Mouse (Mus musculus): ENCODE measurements around the gene Ldb1. TPM values are rescaled to one million over a fixed set of nuclear protein-coding genes. Genes with fewer than 3 reads are reported as not detected.
"Not testable (repeated sequence)": the region's sequence is repeated elsewhere in the genome, so short reads cannot be mapped to it uniquely, and the experiment has no call there.

Gene Ldb1
- total RNA-seq, 2 experiments from 2014 or later = 57.5 to 64.0 TPM

DNA sequence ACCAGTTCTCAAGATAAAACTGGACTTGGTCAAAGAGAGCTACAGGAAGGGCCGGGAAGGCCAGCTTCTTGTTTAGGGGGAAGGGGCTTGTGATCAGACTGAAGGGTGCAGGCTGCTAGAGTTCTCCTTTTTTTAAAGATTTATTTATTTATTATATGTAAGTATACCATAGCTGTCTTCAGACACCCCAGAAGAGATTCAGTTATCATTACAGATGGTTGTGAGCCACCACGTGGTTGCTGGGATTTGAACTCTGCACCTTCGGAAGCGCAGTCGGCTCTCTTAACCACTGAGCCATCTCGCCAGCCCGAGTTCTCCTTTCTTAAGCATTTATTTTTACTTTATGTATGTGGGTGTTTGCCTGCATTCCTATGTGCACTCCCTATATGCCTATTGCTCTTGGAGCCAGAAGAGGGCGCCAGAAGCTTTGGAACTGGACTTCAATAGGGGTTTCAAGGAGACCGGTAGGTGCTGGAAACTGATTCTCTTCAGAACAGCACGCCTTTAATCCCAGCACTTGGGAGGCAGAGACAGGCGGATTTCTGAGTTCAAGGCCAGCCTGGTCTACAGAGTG lies 16.2 kb downstream of the Ldb1 start:
- DNase-seq = no peak

DNA sequence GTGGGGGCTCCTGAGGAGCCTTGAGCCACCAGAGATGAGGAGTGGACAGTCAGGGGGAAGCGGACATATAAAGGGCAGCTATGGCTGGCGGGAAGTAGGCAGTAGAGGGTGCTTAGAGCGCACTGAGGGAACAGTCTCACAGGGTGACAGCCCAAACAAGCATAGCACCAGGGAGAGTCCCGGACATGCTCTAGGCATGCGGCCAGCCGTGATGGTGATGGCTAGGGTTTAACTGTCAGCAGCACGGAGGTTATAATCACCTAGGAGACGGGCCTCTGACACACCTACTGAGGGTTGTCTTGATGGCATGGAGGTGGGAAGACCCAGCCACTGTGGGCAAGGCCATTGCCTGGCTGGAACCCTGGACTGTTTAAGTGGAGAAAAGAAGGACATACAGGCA lies 18.4 kb downstream of the Ldb1 start:
- no peak for DNase-seq

DNA sequence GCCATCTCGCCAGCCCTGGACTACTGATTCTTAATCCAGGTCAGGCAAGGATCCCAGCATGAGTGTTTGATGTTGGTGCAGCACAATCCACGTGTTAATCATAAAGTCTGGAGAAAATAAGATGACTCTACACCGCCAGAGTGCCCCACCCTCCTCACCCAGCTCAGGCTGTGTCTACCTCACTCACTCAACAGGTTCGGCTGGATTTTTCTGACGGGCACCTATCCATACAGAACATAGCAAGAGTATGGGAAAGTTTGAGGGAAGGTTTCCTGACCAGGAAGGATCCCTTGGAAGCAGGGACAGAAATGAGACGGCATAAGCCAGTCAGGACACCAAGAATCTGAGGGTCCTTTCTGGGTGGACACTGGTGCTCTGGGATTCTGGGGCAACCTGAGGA lies 20.1 kb downstream of the Ldb1 start:
- DNase-seq = no peak

DNA sequence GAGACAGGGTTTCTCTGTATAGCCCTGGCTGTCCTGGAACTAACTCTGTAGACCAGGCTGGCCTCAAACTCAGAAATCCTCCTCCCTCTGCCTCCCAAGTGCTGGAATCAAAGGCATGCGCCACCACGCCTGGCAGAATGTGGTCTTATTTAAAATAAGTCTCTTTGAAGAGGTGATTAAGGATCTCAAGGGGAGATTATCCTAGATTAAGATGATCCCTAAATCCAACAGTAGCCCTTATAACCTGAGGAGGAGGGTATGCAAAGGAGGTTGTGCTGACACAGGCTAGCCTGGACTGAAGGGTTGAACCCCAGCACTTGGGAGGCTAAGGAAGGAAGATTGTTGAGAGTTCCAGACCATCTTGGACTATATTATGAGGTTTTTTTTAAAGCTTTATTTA lies 29.0 kb downstream of the Ldb1 start:
- DNase-seq = no peak

DNA sequence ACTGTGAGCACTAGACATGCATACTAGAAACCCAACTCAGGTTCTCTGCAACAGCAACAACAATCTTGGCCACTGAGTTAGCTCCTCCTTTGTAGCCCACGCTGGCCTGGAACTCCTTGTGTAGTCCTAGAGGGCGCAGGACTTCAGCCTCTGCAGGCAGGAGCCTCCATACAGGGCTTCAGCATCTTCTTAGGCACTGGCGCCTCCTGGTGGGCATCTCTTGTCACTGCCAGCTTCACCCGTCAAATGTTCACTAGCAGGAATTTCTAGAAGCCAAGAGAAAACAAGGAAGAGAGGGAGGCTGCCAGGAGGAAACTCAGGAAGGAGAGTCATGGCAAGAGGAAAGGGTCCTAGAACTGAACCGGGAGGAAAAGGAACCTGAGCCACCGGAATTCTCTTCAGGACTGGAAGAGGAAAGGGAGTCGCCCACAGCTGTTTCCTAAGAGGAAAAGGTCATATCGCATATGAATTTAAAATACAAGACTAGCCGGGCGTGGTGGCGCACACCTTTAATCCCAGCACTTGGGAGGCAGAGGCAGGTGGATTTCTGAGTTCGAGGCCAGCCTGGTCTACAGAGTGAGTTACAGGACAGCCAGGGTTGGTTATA lies 30.3 kb downstream of the Ldb1 start:
- peak; percentile 91 to 92 for DNase-seq

DNA sequence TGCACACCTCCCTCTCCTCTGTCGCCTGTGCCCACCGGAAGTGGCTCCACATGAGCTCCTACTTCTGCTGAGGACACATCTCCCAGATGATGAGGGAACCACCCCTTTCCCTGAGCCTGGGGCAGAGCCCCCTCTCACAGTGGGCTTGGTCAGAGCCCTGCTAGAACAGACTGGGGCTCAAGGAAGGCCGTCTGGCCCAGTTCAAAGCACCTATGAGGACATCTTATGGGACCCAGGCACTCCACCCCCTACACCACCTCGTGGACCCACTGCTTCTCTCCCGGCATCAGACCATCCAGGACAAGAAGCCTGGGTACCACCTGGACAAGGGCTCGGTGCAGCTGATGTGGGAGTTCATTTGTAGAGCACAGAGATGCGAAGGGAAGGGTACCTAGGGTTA lies 39.3 kb downstream of the Ldb1 start:
- no peak for DNase-seq

DNA sequence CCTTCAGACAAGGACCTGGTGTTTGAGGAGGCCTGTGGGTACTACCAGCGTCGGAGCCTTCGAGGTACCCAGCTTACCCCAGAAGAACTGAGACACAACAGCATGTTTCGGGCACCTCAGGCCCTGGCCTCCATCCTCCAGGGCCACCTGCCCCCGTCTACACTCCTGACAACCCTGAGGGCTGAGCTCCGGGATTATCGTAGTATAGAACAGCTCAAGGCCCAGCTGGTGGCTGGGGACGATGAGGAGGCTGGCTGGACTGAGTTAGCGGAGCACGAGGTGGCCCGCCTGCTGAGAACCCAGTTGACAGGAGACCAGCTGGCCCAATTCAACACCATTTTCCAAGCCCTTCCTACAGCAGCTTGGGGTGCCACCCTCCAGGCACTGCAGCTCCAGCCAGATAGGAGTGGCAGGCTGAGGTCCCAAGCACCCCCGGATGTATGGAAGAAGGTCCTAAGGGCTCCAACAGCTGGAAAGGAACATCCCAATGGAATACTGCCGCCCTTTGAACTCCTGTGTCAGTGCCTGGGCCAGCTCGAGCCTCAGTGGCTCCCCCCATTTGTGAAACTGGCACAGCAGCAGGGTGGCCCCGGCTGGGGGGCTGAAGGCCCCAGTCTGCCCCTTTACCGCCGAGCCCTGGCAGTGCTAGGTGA lies 40.1 kb downstream of the Ldb1 start:
- DNase-seq = no peak

DNA sequence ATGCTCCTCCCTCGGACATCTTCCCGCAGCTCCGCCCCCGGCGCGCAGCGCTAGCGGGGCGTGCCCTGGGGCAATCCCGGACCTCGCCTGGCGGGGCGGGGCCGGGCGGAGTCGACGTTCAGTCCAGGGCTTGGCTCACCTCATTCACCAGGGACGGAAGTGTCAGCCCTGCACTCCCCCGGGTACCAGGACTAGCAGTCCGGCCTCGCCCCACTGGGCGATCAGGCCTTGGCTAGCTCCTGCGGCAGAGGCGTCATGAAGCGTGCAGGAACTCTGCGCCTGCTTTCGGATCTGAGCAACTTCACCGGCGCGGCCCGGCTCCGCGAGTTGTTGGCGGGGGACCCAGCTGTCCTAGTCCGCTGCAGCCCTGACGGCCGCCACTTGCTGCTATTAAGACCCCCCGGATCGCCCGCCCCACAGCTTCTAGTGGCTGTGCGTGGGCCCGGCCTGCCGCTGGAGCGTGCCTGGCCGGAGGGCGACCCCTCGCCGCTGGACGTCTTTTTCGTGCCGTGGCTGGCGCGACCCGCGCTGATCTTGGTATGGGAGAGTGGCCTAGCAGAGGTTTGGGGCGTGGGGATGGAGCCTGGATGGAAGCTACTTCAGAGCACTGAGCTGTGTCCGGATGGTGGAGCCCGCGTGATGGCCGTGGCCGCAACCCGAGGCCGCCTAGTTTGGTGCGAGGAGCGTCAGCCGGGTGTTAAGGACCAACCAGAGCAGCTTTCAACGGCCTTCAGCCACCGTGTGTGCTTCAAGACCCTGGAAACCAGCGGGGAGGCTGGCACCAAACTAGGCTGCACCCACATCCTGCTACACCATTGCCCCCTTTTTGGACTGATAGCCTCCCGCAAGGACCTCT lies 41.4 kb downstream of the Ldb1 start, which contains the start of gene Hps6:
Gene Hps6 (plus strand): TSS at position 138 of the 856 bp plus-strand sequence.
- peak; percentile 95 to 97 for DNase-seq

DNA sequence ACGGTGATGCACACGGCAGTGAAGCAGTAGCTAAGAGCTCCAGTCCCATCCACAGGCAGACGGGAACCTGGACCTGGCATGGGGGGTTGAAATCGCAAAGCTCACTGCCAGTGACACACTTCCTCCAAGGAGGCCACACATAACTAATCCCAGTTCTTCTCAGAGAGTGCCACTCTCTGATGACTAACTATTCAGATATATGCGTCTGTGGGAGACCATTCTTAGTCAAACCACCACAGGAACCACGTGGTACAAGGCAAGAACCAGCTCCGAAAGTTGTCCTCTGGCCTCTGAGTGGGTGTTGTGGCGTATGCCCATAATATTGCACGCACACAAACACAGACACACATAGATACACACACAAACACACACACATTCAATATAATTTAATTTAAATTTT lies 42.7 kb downstream of the Ldb1 start:
- no peak for DNase-seq

DNA sequence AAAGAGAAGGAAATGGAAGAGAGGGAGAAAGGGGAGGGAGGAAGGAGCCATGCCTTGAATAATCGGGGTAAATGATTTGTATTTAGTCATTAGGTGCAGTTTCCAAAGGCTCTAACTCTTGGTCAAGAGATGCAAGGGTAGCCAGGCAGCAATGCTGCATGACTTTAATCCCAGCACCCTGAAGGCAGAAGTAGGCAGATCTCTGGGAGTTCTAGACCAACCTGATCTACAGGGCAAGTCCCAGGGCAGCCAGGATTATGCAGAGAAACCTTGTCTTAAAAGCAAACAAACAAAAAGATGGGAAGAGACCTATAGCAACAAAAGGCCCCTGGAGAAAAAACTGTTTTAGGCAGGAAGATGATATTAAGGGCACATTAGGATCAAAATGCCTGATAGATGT lies 45.6 kb downstream of the Ldb1 start:
- no peak for DNase-seq

DNA sequence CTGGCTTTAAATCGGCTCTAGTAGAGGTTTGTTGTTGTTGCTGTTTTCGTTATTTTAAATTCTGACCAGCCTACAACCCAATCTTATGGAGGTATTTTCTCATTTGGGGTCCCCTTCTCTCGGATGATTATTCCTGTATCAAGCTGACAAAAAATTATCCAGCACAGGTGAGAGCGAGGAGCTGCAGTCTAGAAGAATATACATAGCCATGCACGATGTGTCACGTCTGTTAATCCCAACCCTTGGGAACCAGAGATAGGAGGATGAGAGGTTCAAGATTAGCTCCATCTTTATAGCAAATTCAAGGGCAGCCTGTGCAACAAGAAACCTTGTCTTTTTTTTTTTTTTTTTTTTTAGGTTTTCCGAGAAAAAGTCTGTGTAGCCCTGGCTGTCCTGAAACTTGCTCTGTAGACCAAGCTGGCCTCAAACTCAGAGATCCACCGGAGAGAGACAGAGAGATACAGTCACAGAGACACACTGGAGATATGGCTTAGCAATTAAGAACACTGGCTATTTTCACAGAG lies 46.3 kb downstream of the Ldb1 start:
- DNase-seq = no peak

DNA sequence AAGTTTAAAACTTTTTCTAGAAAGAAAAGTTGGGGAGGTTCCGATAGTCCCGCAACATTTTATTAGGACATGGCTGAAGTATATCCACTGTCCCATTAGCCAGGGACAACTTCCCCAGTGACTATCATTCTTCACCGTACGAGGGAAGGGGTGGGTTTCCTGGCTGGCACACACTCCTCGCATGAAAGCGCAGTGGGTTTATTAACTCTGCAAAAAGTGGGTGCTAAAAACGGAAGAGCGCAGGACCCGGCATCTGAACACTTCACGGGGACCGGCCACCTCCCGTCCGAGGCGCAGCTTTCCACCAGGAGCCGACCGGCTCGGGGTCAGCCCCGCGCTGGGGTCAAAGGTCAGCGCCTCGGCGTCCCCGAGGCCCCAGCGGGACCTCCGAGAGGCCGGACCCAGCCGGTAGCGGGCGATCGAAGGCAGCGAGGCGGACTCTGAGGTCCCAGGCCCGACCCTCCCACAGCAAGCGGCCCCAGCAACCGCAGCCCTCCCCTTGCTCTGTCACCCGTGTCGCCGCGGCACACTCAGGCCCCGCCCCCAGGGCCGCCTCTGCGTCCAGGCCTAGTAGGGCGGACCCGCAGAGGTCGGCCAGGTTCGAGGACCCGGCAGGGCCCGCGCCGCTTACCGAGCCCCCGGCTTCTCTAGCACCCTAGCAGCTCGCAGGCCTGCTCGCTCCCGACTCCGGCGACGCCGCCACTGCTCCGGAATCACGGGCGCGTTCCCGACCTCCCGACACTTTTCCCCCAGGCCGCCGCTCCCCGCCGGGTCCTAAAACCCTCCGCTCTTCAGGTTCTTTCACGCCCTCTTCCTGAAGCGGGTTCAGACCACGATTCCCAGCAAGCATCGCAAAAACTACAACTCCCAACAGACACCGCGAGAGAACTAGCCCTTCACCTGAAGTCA lies 47.0 kb downstream of the Ldb1 start, which contains the start of gene Armh3:
Gene Armh3 (minus strand): TSS at position 704 of the 909 bp plus-strand sequence.
- peak; percentile 93 to 96 for DNase-seq

DNA sequence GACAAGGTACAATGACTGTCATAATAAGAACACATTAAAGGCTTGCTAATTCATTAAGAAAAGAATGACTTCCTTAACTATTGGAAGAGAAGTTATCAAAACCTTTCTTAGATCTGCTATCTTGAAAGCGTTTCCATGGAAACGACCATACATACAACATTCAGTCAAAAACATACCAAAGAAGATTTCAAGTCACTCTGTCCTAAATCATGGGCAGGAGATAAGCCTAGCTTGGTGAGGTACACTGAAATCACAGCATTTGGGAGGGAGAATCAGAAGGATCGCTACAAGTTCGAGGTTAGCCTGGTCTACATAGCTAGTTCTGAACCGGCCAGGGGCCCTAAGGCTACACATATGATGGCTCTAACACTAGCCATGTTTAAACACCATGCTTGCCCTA lies 47.6 kb downstream of the Ldb1 start:
- no peak for DNase-seq

DNA sequence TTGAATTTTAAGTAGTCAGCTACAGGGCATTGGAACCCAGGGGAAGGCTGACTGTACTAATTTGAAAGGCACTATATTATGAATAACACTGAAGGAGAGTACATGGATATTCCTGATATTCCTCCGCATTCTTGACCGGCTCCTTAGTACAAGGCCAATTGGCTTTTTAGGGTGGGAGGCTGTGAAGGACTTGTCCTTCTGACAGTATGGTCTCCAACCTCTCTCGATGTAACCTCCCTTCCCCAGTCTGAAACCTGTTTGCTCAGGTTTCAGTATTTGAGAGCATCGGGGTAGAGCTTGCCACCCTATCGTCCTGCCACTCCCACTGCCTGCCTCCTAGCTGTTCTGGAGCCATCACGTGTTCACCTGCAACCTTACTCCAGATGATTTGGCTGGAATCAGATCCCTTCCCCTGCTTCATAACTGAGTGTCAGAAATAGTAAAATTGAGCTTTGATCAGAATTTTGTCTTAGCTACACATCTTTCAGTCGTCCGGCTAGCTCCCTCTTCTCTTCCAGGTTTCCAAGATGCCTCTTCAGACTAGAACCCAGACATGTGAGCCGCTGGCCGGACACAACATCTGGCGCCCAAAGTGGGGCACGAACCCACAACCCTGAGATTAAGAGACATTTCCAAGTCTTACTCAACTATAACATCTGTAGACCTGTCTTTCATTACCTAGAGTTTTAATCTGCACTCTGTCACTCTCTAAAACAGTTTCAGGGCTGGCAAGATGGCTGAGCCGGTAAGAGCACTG lies 50.9 kb downstream of the Ldb1 start:
- no peak for DNase-seq

DNA sequence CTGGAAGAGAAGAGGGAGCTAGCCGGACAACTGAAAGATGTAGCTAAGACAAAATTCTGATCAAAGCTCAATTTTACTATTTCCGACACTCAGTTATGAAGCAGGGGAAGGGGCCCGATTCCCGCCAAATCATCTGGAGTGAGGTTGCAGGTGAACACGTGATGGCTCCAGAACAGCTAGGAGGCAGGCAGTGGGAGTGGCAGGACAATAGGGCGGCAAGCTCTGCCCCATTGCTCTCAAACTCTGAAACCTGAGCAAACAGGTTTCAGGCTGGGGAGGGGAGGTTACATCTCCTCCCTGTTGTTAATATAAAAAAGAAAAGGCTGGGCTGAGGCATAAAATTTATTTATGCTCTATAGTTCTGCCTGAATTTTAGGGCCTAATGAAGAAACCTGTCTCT lies 51.6 kb downstream of the Ldb1 start:
- not testable (repeated sequence) for DNase-seq

DNA sequence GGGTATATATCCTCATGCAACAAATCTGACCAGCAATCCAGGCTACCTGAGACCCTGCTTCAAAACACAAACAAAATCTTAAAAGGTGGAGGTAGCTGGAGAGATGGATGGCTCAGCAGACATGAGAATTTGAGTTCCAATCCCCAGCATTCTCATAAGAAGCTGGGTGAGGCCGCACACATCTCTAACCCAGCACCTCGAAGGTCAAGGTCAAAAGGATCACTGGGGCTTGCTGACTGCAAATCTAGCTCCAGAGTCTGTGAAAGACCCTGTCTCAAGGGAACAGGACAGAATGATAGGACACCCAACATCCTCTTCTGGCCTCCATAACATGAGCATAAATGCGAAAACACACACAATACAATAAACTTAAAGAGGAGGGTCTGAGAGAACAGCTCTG lies 53.8 kb downstream of the Ldb1 start:
- no peak for DNase-seq

DNA sequence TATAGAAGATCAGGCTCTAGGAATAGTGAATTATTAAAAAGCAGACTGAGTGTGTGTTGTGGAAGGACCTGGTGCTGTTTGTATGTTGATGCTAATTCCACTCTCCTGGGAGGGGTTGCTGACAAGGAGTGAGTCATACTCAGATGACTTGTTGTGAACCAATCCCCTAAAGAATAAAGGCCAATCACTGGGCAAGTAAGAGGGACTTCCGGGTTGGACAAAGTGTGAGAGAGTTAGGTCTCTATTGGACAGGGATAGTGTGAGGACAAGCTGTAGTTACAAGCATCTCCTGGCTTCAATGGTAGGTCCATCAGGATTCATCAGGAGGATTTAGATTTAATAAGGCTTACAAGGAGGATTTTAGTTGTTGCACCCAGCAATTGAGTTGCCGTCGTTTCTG lies 56.8 kb downstream of the Ldb1 start:
- DNase-seq = no peak

DNA sequence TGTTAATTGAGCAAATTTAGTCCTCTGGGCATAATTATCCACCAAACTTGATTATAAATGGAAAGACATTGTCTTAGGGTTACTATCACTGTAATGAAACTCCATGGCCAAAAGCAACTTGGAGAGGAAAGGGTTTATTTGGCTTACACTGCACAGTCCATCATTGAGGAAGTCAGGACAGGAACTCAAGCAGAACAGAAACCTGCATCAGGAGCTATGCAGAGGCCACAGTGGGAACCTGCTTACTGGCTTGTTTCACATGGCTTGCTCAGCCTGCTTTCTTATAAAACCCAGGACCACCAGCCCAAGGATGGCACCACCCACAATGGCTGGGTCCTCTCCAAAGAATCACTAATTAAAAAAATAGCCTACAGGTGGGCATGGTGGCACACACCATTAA lies 60.6 kb downstream of the Ldb1 start:
- no peak for DNase-seq
